Mouse (Mus musculus): ENCODE results near the gene Vmp1.

The Vmp1 gene

DNA sequence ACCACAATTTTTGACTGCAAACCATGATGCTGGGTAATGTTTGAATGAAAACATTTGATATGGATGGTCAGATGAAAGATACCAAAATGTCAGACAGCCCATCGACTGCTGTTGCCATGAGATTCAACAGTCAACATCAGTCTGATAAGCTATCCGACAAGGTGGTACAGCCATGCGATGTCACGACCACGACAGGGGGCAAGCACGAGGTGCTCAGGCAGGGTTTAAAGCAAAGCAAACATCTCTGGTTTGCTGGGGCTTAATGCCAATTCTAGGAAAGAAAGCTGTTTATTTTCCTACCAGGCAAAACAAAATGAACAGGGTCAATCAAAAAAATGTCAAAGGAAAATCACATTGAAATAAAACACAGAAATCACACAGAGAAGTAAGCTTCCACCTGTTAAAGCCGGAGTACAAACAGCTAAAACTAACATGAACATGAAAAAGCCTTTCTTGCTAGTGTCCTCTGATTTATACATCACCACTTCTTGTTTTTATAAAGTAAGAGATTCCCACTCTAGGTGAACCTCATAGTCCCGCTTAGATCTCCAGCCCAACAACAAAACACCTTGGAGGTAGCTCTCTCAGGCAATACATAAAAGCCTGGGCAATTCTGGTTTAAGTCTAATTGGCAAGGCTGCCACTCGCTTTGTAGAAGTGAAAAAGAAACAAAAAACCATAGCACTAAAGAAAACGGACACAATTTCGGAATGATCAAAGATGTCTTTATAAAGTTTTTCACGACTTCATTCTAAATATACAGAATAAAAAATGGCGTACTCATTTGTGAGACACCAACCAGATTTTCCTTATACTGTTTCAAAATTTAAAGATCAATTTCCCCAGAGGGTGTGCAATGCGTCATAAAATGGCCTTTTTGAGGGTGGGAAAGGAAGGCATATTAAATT is 99.4 kb downstream of the Vmp1 start:
- peak; percentile 50 for DNase-seq (ENCODE audit: low spot score)

- DNase-seq (ENCODE audit: low spot score), result peak; percentile 45
These were observed 100.3 kb downstream of the Vmp1 start for GRCm38 (mm10) chr11:86583313-86583825.

- peak; percentile 64 for DNase-seq (ENCODE audit: low spot score)
These were observed 100.9 kb downstream of the Vmp1 start for GRCm38 (mm10) chr11:86582543-86583260.

DNA sequence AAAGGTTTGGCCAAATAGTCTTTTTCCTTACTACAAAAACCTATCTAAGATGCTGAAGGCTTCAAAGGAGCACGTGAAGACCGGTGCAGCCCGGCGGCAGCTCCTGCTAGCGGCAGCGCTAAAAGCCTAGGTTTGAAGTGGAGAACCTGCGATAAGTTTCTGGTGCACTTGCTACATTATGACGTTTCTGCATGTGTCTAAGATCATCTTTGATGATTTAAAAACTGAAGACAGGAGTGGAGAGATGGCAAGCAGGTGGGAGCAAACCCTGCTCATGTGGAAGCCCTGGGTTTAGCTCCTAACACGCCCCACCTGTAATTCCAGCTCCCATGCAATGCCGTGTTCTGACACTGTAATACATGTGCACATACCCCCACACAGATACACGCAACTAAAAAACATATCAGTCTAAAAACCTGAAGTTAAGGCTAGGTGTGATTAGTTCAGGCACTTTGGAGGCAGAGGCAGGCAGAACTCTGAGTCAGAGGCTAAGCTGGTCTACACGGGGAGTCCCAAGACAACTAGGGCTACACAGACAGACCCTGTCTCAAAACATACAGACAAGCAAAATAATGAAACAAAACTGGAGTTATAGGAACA is 101.6 kb downstream of the Vmp1 start:
- peak; percentile 70 for DNase-seq (ENCODE audit: low spot score)

- DNase-seq (ENCODE audit: low spot score), result peak; percentile 85
These were observed 102.3 kb downstream of the Vmp1 start for GRCm38 (mm10) chr11:86581250-86581753.

- DNase-seq (ENCODE audit: low spot score), result peak; percentile 62
These were observed 103.1 kb downstream of the Vmp1 start for GRCm38 (mm10) chr11:86580319-86581113.

DNA sequence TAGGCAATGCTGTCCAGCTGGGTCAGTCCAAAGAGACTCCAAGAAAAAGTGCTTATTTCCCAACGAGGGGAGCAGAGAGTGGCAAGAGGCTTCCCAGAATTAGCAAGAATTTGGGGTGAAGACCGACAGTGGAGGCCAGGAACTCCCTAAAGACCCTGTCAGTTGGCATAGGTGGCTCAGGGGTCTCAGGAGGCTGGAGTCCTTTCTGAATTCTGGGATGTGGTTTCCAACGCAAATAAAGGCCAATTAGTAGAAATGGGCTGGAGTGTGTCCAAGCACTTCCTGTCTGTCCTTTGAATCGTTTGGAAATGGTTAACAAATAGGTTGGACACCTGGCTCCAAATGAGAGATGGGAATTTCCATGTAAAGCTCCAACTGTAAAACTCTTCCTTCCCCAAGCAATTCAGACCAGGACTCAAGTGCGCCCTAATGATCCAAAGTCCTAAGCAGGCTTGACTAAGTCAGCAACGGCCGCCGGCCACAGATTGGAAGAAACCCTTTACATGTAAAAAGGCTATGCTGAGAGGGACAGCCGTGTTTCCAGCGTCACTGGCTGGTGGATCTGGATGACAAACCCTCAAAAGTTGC is 103.8 kb downstream of the Vmp1 start:
- peak; percentile 61 for DNase-seq (ENCODE audit: low spot score)

DNA sequence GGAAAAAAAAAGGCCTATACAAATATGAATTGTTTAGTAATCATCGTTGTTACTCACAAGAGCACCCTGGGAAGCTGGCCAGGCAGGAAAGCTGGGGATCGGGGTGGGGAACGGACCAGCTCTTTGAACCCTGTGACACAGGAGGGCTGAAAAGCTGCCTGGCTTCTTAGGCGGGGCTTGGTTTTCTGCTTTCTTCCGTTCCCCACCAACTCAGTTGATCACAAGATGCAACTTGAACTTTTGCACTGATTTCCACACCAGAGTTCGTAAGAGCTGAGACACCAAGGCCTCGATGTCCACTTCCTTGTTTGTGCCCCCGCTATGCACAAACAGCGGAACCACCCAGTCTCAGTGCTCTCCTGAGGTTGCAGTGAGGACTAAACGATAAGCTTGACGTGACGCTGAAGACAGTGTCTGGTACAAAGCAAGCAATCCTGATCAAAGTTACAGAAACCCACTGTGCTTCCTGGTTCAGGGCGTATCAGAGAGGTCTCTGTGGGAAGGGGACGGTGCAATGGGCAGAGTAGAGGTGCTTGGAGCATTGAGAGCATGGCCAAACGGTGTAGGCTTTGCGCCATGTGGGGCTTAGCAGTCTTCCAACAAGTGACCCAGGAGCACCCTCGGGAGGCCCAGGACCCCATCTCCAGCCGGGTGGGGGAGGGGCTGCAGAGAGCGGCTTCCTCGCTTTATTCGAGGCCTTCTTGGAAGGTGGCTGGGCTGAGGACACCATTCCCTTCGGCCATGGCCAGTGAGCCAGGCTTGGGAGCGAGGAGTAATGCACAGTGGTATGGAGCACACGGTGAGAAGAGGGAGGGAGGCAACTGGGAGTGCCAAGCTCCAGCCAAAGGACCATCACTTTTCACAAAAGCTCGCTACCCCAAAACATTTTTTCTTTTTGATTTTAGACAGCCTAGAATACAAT is 104.6 kb downstream of the Vmp1 start:
- peak; percentile 75 for DNase-seq (ENCODE audit: low spot score)

GRCm38 (mm10) chr11:86578106-86578808 is 105.4 kb downstream of the Vmp1 start:
- no peak for DNase-seq (ENCODE audit: low spot score)

GRCm38 (mm10) chr11:86577231-86577630 is 106.4 kb downstream of the Vmp1 start:
- DNase-seq (ENCODE audit: low spot score), result no peak

GRCm38 (mm10) chr11:86575632-86576378 is 107.8 kb downstream of the Vmp1 start:
- DNase-seq (ENCODE audit: low spot score), result no peak

GRCm38 (mm10) chr11:86574408-86574807 is 109.2 kb downstream of the Vmp1 start:
- DNase-seq (ENCODE audit: low spot score), result no peak

DNA sequence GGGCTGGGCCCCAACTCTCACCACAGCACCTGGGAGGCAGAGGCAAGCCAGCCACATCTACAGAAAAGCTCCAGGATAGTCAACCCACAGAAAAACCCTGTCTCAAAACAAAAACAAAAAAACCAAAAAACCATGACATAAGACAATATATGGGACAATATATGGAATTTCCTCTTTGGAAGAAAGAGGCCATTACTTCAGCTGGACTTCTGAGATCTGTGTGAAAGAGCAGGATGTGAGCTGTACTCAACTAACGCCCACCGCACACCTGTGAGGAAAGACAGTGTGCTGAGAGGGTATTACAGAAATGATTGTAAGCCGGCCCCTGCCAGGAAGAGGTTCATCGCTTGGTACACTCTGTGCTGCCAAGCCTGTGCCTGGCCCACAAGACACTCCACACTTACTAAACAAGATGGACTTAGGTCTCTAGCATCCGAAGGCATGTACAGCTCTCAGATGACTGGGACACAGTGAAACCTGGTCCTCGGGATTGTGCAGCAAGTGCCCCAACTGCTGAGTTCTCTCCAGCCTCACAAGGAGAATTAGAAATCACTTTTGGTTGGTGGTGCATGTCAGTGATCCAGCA is 109.9 kb downstream of the Vmp1 start:
- no peak for DNase-seq (ENCODE audit: low spot score)

GRCm38 (mm10) chr11:86572623-86573022 is 111.0 kb downstream of the Vmp1 start:
- DNase-seq (ENCODE audit: low spot score), result no peak

DNA sequence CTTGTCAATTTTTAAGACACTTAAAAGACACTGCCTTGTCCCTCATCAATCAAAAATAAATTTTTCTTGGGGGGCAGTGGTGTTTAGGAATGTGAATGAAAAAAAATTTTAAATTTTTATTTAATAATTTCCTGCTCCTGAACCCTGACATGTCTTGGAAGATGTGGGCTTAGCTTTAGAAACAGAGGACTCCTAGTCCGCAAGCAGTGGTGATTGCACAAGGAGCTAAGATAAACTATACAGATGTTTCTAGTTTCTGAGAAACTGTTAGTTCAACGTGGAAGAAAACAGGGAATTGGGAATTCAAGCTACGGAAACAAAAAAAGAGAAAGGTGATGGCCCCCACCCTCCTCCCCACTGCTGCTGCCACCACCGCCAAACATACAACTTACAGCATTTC is 111.8 kb downstream of the Vmp1 start:
- DNase-seq (ENCODE audit: low spot score), result peak; percentile 41

- peak; percentile 48 for DNase-seq (ENCODE audit: low spot score)
These were observed 112.4 kb downstream of the Vmp1 start for GRCm38 (mm10) chr11:86571047-86571855.

DNA sequence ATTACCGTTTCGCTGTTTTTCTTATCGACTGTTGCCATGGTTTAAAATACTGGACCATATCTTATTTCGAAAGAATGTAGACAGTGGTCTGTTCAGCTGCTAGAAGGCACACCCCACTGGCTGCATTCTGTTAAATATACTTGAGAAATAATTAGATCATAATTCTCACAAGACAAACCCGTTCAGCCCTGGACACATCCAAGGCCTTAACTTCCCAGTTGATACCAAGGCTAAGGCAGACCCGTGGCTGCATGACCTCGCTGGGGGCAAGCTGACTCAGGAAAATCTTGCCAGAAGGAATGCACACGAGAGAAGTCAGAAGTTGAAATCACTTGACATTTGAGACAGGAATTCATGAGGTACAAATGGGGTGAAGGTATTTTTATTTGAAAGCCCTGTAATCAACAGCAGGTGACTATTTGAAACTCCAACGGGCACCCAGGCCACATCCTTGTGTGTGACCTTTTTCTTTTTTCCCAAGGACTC is 113.3 kb downstream of the Vmp1 start:
- peak; percentile 60 for DNase-seq (ENCODE audit: low spot score)
